Mouse (Mus musculus): ENCODE results near the gene Olfr1466. TPM values are rescaled to one million over a fixed set of nuclear protein-coding genes. Genes with fewer than 3 reads are reported as not detected.

The Olfr1466 gene
- total RNA-seq (2021): not detected
- long read RNA-seq, experiment 1: 0 reads
- long read RNA-seq, experiment 2: 0 reads

DNA sequence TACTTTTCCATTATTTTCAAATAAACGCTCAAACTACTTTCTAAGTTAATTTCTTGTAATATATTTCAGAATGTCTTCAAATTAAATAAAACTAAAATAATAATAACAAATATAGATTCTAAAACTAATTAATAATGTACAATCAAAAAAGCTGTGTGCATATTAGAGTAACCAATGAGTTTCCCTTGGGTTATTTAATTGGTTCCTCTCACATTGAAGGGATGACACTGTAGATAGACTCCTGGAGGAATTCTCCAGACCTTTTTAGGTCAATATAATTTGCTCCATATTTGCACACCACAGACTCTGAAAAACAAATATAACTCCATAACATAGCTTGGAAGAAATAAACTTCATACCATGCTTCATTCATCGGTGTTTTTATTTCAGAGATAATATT, at the start of gene Olfr1466:
Gene Olfr1466, plus strand, starts transcription at position 301 of the 400 bp plus-strand sequence.
- no peak for DNase-seq

DNA sequence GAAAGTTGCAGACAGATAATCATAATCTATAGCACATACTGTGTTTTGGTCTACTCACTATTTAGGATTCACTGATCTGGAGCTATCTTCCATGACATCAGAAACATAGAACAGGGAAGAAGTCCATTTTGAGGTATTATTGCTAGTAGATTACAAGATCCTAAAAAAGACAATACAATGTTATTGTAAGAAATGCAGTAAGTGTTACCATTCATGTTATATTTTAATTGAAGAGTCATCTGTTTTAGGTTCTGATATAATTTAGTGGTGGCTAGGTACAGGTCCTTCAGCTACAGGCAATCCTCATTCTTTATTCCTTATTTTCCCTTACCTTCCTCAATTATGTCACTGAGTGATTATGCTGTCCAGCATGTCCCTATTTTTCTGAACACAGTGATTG, 23.2 kb upstream of the Olfr1466 start, which contains the start of gene Olfr1465:
Gene Olfr1465, minus strand, starts transcription at position 101 of the 400 bp plus-strand sequence.
- DNase-seq: no peak

DNA sequence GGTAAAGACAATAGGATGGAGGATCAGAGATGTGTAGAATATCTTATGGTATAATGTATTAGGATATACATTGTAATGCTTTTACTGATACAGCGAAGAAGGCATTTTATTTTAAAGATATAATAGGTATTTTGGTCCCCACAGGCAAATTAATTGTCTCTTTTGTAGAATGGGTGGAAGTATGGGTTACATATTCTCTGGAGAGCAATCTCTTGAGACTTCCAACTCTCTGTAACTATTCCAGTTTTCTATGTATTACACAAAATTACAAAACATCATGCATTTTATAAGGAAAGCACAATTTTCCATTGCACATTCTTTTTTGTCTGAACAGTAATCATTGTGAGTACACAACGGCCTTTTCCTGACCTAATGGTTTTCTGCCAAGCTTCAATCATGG, 23.3 kb downstream of the Olfr1466 start, which contains the start of gene Olfr1467:
Gene Olfr1467, plus strand, starts transcription at position 301 of the 400 bp plus-strand sequence.
- DNase-seq: no peak

Other genes with a start within 250 kb of the Olfr1466 start
- gene Olfr1457, start 241.0 kb upstream of the Olfr1466 start, total RNA-seq (2021): not detected
- not detected for gene Olfr1458, start 232.1 kb upstream of the Olfr1466 start, total RNA-seq (2021)
- gene Olfr1459, start 189.3 kb upstream of the Olfr1466 start, total RNA-seq (2021): under 1 TPM in 1 of 2 experiments, not detected in 1; 0.07 TPM
- gene Olfr1461, start 175.9 kb upstream of the Olfr1466 start, total RNA-seq (2021): not detected
- not detected for gene Olfr1462, start 153.1 kb upstream of the Olfr1466 start, total RNA-seq (2021)
- not detected for gene Olfr1463, start 107.5 kb upstream of the Olfr1466 start, total RNA-seq (2021)
- not detected for gene Olfr1465, start 23.3 kb upstream of the Olfr1466 start, total RNA-seq (2021)
- gene Olfr1467, start 23.4 kb downstream of the Olfr1466 start, total RNA-seq (2021): not detected
- gene Olfr1469, start 69.0 kb downstream of the Olfr1466 start, total RNA-seq (2021): not detected
- gene Olfr1471, start 104.5 kb downstream of the Olfr1466 start, total RNA-seq (2021): not detected
- gene Olfr1472, start 117.2 kb downstream of the Olfr1466 start, total RNA-seq (2021): not detected
- gene Olfr1474, start 130.7 kb downstream of the Olfr1466 start, total RNA-seq (2021): not detected
- not detected for gene Olfr1475, start 141.3 kb downstream of the Olfr1466 start, total RNA-seq (2021)
- not detected for gene Olfr1477, start 161.7 kb downstream of the Olfr1466 start, total RNA-seq (2021)
- gene Olfr1480, start 189.1 kb downstream of the Olfr1466 start, total RNA-seq (2021): not detected
- gene Olfr1484, start 244.6 kb downstream of the Olfr1466 start, total RNA-seq (2021): not detected

Measured in gastrocnemius, postnatal 10 days (tissue).